Mouse (Mus musculus) embryonic facial prominence, embryonic 14.5 days (tissue): ENCODE measurements around the gene Adi1. TPM values are rescaled to one million over a fixed set of nuclear protein-coding genes. Genes with fewer than 3 reads are reported as not detected.

Experiments
- ATAC-seq: fragments of 200-750 bp; cut with Nextera tagmentation; 2 replicates; pipeline ENCODE4 v1.8.0; 2017; ENCODE audit warnings: low read depth, moderate number of reproducible peaks, moderate TSS enrichment
- DNase-seq: peaks from one replicate; pipeline ENCODE4 v3.0.0-alpha.2; 2015; ENCODE audit warnings: low spot score
- H3K27ac ChIP-seq: fragments of 300-500 bp; sonication (generic); replicated peaks from 2 replicates; pipeline ENCODE4 v1.5.1; 2014; ENCODE audit warnings: low read depth, mild to moderate bottlenecking, low read length, moderate library complexity
- H3K27me3 ChIP-seq: fragments of 300-500 bp; sonication (generic); replicated peaks from 2 replicates; pipeline ENCODE4 v1.6.1; 2014; ENCODE audit warnings: low read length; ENCODE audit not compliant: control insufficient read depth, insufficient read depth
- H3K36me3 ChIP-seq: fragments of 300-500 bp; sonication (generic); 2 replicates; pipeline ENCODE4 v1.6.1; 2014; ENCODE audit warnings: low read length, mixed read lengths; ENCODE audit not compliant: control insufficient read depth, insufficient read depth
- H3K4me1 ChIP-seq: fragments of 300-500 bp; sonication (generic); 2 replicates; pipeline ENCODE4 v1.6.1; 2014; ENCODE audit warnings: antibody characterized with exemption, low read length; ENCODE audit not compliant: control insufficient read depth, insufficient read depth
- H3K4me2 ChIP-seq: fragments of 300-500 bp; sonication (generic); 2 replicates; pipeline ENCODE4 v1.6.1; 2014; ENCODE audit warnings: low read depth, mild to moderate bottlenecking, low read length, moderate library complexity, mixed read lengths
- H3K4me3 ChIP-seq: fragments of 300-500 bp; sonication (generic); 2 replicates; pipeline ENCODE4 v1.5.1; 2014; ENCODE audit warnings: low read depth, mild to moderate bottlenecking, low read length
- H3K9ac ChIP-seq: fragments of 300-500 bp; sonication (generic); 2 replicates; pipeline ENCODE4 v1.6.1; 2014; ENCODE audit warnings: low read depth, mild to moderate bottlenecking, low read length, moderate library complexity, mixed read lengths
- H3K9me3 ChIP-seq: fragments of 300-500 bp; sonication (generic); 2 replicates; pipeline ENCODE4 v1.6.1; 2016; ENCODE audit warnings: low read length; ENCODE audit not compliant: control insufficient read depth
- WGBS: fragments of 180-500 bp; shearing (Covaris S2); extraction: QIAGEN DNeasy Blood & Tissue Kit; methylation state at CpG from one replicate; pipeline ENCODE4 v1.1.7; 2014; 5-methylcytosine and 5-hydroxymethylcytosine counted together
- polyA plus RNA-seq: library from polyadenylated mRNA; unstranded; fragments of >200 nt; fragmentation: Nextera tagmentation; extraction: Ambion mirVana; gene quantifications from 2 replicates; pipeline ENCODE4 v1.2.1, GENCODE M21; 2014

Gene Adi1
- polyA plus RNA-seq, 1 experiment from 2014 or later: 57.5 TPM

DNA sequence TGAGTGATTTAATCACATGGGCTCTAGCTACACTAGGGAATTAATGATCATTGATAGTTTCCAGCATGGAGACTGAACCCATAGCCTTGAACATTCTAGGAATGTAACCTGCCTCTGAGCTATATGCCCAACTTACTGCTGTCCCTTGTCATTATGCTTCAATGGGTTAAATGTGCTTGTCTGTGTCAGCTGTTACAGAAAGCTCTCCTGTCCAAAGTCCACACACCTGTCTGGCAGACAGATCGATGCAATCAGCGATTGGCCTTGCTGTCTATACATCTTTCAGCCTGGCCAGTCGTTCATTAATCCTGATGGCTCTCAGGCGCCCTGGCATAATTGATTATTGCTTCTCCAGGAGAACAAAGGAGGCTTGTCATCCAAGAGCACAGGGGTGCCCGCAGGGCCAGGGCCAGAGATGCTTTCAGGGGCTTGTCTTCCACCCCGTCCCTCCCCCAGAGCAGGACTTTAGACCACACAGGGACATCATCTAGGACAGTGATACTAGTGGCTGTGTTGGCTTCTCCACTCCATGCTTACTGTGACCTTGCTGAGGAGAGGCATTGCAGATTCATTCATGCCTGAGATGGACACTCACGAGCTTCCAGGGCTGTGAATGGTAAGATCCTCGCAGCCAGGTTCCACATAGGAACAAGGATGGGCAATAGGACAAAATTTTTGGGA is 11.3 kb downstream of the Adi1 start:
- Histone ChIP-seq H3K4me1 (no peaks in the 10 kb centered on the region), H3K4me2 (no peak overlapping the region), H3K9ac (no peak overlapping the region), H3K9me3 (no peaks in the 10 kb centered on the region), H3K27me3 (no peaks in the 10 kb centered on the region), H3K36me3 (peaks cover 33% of the 10 kb centered on the region), H3K27ac (no peak overlapping the region), H3K4me3 (no peak overlapping the region)
- 56% methylated on average over 8 of the region's 8 CpGs for WGBS
- ATAC-seq (no peak), DNase-seq (no peak)

DNA sequence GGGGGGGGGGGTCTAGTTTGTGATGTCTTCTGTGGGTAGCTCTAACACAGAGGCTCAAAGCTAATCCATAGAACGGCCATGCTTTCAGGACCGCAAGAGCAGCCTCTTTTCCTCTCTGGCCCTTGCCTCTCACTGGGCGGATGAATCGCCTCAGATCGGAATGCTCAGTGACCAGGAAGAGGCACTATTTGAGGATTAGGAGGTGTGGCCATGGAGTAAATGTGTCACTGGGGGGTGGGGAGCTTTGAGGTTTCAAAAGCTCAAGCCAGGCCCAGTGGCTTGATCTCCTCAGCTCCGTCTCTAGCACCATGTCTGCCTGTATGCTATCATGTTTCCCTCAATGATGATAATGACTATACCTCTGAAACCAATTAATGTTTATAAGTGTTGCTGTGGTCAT is 14.0 kb downstream of the Adi1 start:
- H3K27me3 ChIP-seq: no peaks in the 10 kb centered on the region
- H3K4me3 ChIP-seq: no peak overlapping the region
- no peaks in the 10 kb centered on the region for H3K9me3 ChIP-seq
- no peak for ATAC-seq
- no peak for DNase-seq
- H3K4me1 ChIP-seq: no peaks in the 10 kb centered on the region
- WGBS: 88% methylated on average over 6 of the region's 6 CpGs
- H3K4me2 ChIP-seq: no peak overlapping the region
- H3K36me3 ChIP-seq: peaks cover 40% of the 10 kb centered on the region
- H3K27ac ChIP-seq: no peak overlapping the region
- H3K9ac ChIP-seq: no peak overlapping the region

DNA sequence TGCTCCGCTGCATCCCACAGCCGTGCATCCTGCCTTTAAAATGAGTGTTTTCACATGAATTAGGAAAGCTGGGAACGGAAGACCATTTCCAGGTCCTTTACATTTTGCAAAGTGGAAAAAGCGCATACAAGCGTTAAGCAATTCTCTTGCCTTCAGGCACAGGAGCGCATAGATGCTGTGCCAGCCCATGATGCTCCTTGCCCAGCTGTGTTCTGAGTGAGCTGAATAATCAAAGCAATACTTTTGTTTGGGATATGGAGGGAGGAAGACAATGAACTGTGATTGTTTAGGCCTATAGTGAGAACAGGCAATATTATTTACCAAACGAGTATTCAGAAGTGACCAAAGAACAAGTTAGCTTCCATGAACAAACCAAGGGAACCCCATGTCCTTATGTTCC is 15.7 kb downstream of the Adi1 start:
- H3K9ac ChIP-seq: no peak overlapping the region
- WGBS: 93% methylated on average over 7 of the region's 7 CpGs
- H3K9me3 ChIP-seq: no peaks in the 10 kb centered on the region
- no peak overlapping the region for H3K4me2 ChIP-seq
- DNase-seq (no peak), ATAC-seq (no peak)
- no peak overlapping the region for H3K27ac ChIP-seq
- H3K4me1 ChIP-seq: no peaks in the 10 kb centered on the region
- no peak overlapping the region for H3K4me3 ChIP-seq
- no peaks in the 10 kb centered on the region for H3K27me3 ChIP-seq
- H3K36me3 ChIP-seq: peaks cover 46% of the 10 kb centered on the region

DNA sequence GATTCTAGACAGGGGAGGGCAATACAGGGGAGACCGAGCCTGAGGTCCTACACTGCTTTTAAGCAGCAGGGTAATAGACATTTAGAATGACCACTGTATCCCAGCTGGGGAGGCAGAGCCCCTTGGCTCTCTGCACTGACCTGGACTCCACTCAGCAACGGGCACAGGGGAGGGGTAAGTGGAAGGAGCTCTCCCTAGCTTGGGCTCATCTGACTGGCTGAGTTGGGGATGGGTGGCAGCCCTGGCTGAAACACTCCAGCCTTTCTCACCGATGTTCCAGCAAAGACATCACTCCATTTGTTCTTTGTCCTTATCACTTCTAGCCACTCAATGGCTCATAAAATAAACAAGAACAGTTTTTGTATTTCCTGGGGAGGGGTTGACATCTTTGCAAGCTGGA is 18.7 kb downstream of the Adi1 start:
- Histone ChIP-seq H3K4me2 (no peak overlapping the region), H3K27me3 (no peaks in the 10 kb centered on the region), H3K4me3 (no peak overlapping the region), H3K9me3 (no peaks in the 10 kb centered on the region), H3K36me3 (peaks cover 53% of the 10 kb centered on the region), H3K27ac (no peak overlapping the region), H3K9ac (no peak overlapping the region), H3K4me1 (no peaks in the 10 kb centered on the region)
- ATAC-seq (no peak), DNase-seq (no peak)
- WGBS: 78% methylated on average over 3 of the region's 3 CpGs

DNA sequence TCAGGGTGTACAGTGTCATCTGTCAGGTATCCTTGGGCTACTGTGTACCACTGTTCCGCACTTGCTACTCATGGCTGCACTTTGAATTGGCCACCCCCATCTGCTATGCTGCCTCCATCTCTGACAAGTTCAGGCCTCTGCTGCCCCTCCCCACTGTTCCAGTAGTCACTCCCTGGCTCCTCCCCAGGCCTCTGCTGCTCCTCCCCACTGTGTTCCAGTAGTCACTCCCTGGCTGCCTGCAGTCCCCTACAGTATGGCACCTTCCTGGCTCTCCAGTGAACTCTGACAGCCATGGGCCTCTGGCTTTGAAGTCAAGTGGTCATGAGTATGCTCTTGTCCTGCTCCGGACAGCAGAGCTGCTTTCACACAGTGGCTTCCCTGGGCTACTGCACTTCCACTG is 19.2 kb downstream of the Adi1 start:
- Histone ChIP-seq H3K4me3 (no peak overlapping the region), H3K4me2 (no peak overlapping the region), H3K9me3 (no peaks in the 10 kb centered on the region), H3K4me1 (no peaks in the 10 kb centered on the region), H3K9ac (no peak overlapping the region), H3K36me3 (peaks cover 48% of the 10 kb centered on the region), H3K27me3 (no peaks in the 10 kb centered on the region), H3K27ac (no peak overlapping the region)
- DNase-seq (no peak), ATAC-seq (no peak)
- WGBS: 82% methylated on average over 2 of the region's 2 CpGs

DNA sequence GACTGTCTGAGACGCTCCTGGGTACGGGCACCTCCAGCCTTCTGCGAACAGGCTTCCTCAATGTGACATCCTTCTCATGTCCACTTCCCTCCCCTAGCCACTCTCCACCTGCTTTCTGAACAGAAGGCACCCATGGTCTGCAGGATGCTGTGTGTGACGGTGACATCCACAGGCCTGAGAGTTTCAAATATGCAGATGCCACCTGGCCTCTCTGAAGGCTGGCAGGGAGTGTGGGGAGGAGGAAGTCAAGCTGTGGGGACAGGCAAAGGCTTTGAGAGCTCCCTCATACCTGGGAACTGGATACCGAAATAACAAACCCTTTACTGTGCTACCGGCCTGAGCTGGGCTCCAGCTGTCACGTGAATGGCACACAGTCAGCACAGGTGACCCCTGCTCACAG is 19.7 kb downstream of the Adi1 start:
- no peak for DNase-seq
- Histone ChIP-seq H3K4me2 (no peak overlapping the region), H3K27ac (no peak overlapping the region), H3K27me3 (no peaks in the 10 kb centered on the region), H3K36me3 (peaks cover 42% of the 10 kb centered on the region), H3K9me3 (no peaks in the 10 kb centered on the region), H3K4me1 (no peaks in the 10 kb centered on the region), H3K4me3 (no peak overlapping the region), H3K9ac (no peak overlapping the region)
- no peak for ATAC-seq
- 90% methylated on average over 7 of the region's 7 CpGs for WGBS

DNA sequence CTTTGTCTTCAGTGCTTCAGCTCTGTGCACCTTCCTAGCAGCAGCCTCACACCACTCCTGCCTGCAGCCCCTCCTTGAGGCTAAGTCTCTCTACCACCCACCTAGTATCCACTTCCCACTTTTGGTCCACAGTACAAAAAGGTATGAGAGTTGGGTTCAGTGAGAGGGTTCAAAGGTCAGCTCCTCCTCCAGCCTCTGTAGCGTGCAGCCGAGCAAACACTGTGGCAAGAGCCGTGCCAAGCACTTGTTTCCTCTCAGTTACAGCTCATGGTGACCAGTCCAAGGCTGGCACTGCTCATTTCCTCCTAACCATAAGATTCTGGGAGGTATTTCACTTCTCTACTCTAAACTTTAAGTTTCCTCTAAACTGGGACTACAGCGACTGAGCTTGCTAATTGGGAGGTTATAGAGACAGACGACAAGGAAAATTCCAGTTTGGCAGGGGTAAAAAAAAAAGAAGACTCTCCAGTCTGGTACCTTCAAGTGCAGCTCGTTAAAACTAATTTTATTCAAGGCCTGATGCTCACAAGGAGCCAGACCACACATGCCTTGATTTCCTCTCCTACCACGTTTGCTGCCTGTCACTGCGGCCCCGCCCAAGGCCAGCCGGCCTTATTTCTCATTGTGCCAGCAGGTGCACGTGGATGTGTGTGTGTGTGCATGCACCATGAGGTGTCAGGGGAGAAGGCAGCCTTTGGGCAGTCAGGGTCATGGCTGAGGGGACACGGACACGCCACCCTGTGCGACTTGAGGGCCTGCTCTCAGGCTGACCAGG is 23.0 kb downstream of the Adi1 start:
- Histone ChIP-seq H3K9me3 (no peaks in the 10 kb centered on the region), H3K36me3 (peaks cover 28% of the 10 kb centered on the region; the same call in 1 of the 2 replicates), H3K4me2 (no peak overlapping the region), H3K4me3 (no peak overlapping the region), H3K4me1 (no peaks in the 10 kb centered on the region), H3K27me3 (no peaks in the 10 kb centered on the region), H3K27ac (no peak overlapping the region), H3K9ac (no peak overlapping the region)
- DNase-seq: no peak
- 72% methylated on average over 14 of the region's 14 CpGs for WGBS
- no peak for ATAC-seq

DNA sequence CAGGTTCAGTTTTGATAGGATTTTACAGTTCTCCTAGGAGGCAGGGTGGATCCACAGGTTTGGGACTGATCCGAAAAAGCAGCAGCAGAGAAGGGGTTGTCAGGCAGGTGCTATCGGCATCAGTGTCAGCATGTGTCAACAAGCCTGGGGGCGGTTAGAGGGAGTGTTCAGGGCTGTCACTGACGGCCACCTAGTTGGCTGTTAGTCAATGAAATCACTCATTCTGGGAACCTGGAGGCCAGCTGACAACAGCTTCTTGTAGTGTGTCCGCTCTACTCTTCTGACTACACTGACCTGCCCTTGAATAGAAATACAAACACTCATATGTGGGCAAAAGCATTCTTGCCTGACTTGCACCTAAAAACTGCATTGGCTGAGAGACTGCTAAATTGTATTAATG is 24.1 kb downstream of the Adi1 start:
- WGBS: 70% methylated on average over 5 of the region's 5 CpGs
- Histone ChIP-seq H3K4me3 (no peak overlapping the region), H3K4me2 (no peak overlapping the region), H3K4me1 (no peaks in the 10 kb centered on the region), H3K27me3 (no peaks in the 10 kb centered on the region), H3K9me3 (no peaks in the 10 kb centered on the region), H3K9ac (no peak overlapping the region), H3K36me3 (peaks cover 24% of the 10 kb centered on the region; the same call in 1 of the 2 replicates), H3K27ac (no peak overlapping the region)
- DNase-seq: no peak
- no peak for ATAC-seq

DNA sequence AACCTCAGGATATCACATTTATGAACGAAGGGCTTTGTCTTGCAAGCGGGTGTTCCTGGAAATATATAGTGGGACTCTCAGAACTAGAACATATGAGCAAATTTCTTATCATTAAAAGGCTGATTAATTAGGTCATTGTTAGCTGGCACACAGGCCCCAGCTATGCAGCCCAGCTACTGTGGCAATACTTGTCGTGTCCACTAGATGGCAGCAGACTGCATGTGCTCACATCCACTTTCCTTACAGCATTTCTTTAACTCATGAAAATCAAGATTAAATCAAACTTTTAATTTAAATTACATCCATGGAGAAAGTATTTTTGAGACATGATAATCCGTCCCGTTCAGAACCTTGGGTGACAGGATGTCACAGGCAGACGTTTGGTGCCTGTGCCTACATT is 24.6 kb downstream of the Adi1 start:
- Histone ChIP-seq H3K27ac (no peak overlapping the region), H3K36me3 (peaks cover 24% of the 10 kb centered on the region; the same call in 1 of the 2 replicates), H3K4me1 (no peaks in the 10 kb centered on the region), H3K9me3 (no peaks in the 10 kb centered on the region), H3K9ac (no peak overlapping the region), H3K27me3 (no peaks in the 10 kb centered on the region), H3K4me3 (no peak overlapping the region), H3K4me2 (no peak overlapping the region)
- DNase-seq (peak; percentile 76), ATAC-seq (peak; percentile 55; the same call in 1 of the 2 replicates)
- 13% methylated on average over 6 of the region's 6 CpGs for WGBS
